Mouse (Mus musculus): ENCODE measurements at regions not wholly inside any gene's neighbourhood (a gene's known extent, or its start where the extent isn't known, plus 50 kb on each side); places are given as distances from the start of the nearest gene placed in this dataset.

DNA sequence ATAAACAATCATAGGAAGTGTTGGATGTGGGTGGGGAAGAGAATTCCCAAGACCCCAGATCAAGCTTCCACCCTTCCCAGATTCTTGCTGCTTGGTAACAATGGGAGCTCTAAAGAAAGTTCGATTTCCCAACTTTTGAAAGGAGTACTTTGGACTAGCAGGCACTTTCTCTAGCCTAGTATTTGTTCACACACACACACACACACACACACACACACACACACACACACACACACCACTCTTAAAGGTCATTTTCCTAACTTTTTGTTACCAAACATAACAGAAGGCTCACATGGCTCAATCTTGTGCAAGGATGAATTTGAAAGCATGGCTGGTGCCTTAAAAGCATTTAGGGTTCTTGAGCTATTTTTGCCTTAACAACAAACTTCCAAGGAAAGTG is 71.6 kb upstream of the Pgrmc2 start:
- TF ChIP-seq CTCF (IDR thresholded peaks at IDR 0.05; ENCODE audit: insufficient read depth, low read depth, low read length) (no peak), POLR2A (IDR thresholded peaks at IDR 0.05; ENCODE audit: insufficient read depth, low read depth, low read length) (no peak)
